Mouse (Mus musculus): ENCODE data around the gene 4931429L15Rik. TPM values are rescaled to one million over a fixed set of nuclear protein-coding genes. Genes with fewer than 3 reads are reported as not detected.

Gene 4931429L15Rik
- polyA plus RNA-seq, 1 experiment from 2014 or later = not detected

- Histone ChIP-seq H3K4me3 (replicated peaks; ENCODE audit: low read length) (no peak overlapping the region), H3K27me3 (ENCODE audit: control insufficient read depth, insufficient read depth, low read length) (no peaks in the 10 kb centered on the region), H3K9ac (no peak overlapping the region), H3K9me3 (ENCODE audit: control insufficient read depth, low read length) (no peaks in the 10 kb centered on the region), H3K4me2 (replicated peaks) (peak overlapping the region; percentile 50; the same call in 1 of the 2 replicates), H3K27ac (0 out of 2 replicates have a peak overlapping the region, but pooled peaks have one; percentile 87), H3K36me3 (replicated peaks; ENCODE audit: control insufficient read depth, insufficient read depth) (no peaks in the 10 kb centered on the region), H3K4me1 (replicated peaks; ENCODE audit: control insufficient read depth, insufficient read depth, low read length) (peaks cover 21% of the 10 kb centered on the region)
- ATAC-seq (ENCODE audit: low FRiP score) (no peak), DNase-seq (ENCODE audit: low spot score) (no peak)
- 14% methylated on average over 24 of the region's 24 CpGs for WGBS
These were observed 10.2 kb upstream of the 4931429L15Rik start for GRCm38 (mm10) chr9:46329801-46330585.

GRCm38 (mm10) chr9:46329250-46329648 lies 9.5 kb upstream of the 4931429L15Rik start:
- ATAC-seq (ENCODE audit: low FRiP score) (no peak), DNase-seq (ENCODE audit: low spot score) (no peak)
- Histone ChIP-seq H3K4me2 (replicated peaks) (peak overlapping the region; percentile 50), H3K9ac (peak overlapping the region; percentile 61), H3K9me3 (ENCODE audit: control insufficient read depth, low read length) (no peaks in the 10 kb centered on the region), H3K27ac (peak overlapping the region; percentile 87), H3K4me3 (replicated peaks; ENCODE audit: low read length) (peak overlapping the region; percentile 11), H3K36me3 (replicated peaks; ENCODE audit: control insufficient read depth, insufficient read depth) (no peaks in the 10 kb centered on the region), H3K27me3 (ENCODE audit: control insufficient read depth, insufficient read depth, low read length) (no peaks in the 10 kb centered on the region), H3K4me1 (replicated peaks; ENCODE audit: control insufficient read depth, insufficient read depth, low read length) (peaks cover 21% of the 10 kb centered on the region)
- 4% methylated on average over 19 of the region's 19 CpGs for WGBS

- DNase-seq (ENCODE audit: low spot score) = peak; percentile 76
- no peaks in the 10 kb centered on the region for H3K9me3 ChIP-seq (ENCODE audit: control insufficient read depth, low read length)
- H3K4me2 ChIP-seq (replicated peaks) = peak overlapping the region; percentile 50
- WGBS = 1% methylated on average over 30 of the region's 30 CpGs
- peak overlapping the region; percentile 87 for H3K27ac ChIP-seq
- H3K27me3 ChIP-seq (ENCODE audit: control insufficient read depth, insufficient read depth, low read length) = no peaks in the 10 kb centered on the region
- peak overlapping the region; percentile 61 for H3K9ac ChIP-seq
- peak overlapping the region; percentile 11 for H3K4me3 ChIP-seq (replicated peaks; ENCODE audit: low read length)
- no peaks in the 10 kb centered on the region for H3K36me3 ChIP-seq (replicated peaks; ENCODE audit: control insufficient read depth, insufficient read depth)
- peak; percentile 68 for ATAC-seq (ENCODE audit: low FRiP score)
- H3K4me1 ChIP-seq (replicated peaks; ENCODE audit: control insufficient read depth, insufficient read depth, low read length) = peaks cover 21% of the 10 kb centered on the region
These were observed 8.9 kb upstream of the 4931429L15Rik start for GRCm38 (mm10) chr9:46328572-46329249.

GRCm38 (mm10) chr9:46327706-46328571 lies 8.2 kb upstream of the 4931429L15Rik start:
- no peaks in the 10 kb centered on the region for H3K27me3 ChIP-seq (ENCODE audit: control insufficient read depth, insufficient read depth, low read length)
- ATAC-seq (ENCODE audit: low FRiP score) (0 out of 2 replicates have a peak, but pooled peaks have one; percentile 18), DNase-seq (ENCODE audit: low spot score) (peak; percentile 39)

GRCm38 (mm10) chr9:46326694-46327405 lies 7.1 kb upstream of the 4931429L15Rik start:
- DNase-seq (ENCODE audit: low spot score) (no peak), ATAC-seq (ENCODE audit: low FRiP score) (no peak)
- no peaks in the 10 kb centered on the region for H3K36me3 ChIP-seq (replicated peaks; ENCODE audit: control insufficient read depth, insufficient read depth)
- no peak overlapping the region for H3K9ac ChIP-seq
- no peak overlapping the region for H3K4me2 ChIP-seq (replicated peaks)
- no peak overlapping the region for H3K4me3 ChIP-seq (replicated peaks; ENCODE audit: low read length)
- H3K27ac ChIP-seq = no peak overlapping the region
- no peaks in the 10 kb centered on the region for H3K9me3 ChIP-seq (ENCODE audit: control insufficient read depth, low read length)
- peaks cover 29% of the 10 kb centered on the region for H3K4me1 ChIP-seq (replicated peaks; ENCODE audit: control insufficient read depth, insufficient read depth, low read length)
- H3K27me3 ChIP-seq (ENCODE audit: control insufficient read depth, insufficient read depth, low read length) = no peaks in the 10 kb centered on the region
- WGBS = 88% methylated on average over 11 of the region's 11 CpGs

More at GRCm38 (mm10) chr9:46327706-46328571, 8.2 kb upstream of the 4931429L15Rik start:
- Histone ChIP-seq H3K27ac (peak overlapping the region; percentile 87), H3K9me3 (ENCODE audit: control insufficient read depth, low read length) (no peaks in the 10 kb centered on the region), H3K36me3 (replicated peaks; ENCODE audit: control insufficient read depth, insufficient read depth) (no peaks in the 10 kb centered on the region), H3K4me1 (replicated peaks; ENCODE audit: control insufficient read depth, insufficient read depth, low read length) (peaks cover 22% of the 10 kb centered on the region), H3K9ac (peak overlapping the region; percentile 61), H3K4me3 (replicated peaks; ENCODE audit: low read length) (no peak overlapping the region), H3K4me2 (replicated peaks) (peak overlapping the region; percentile 50)
- 47% methylated on average over 25 of the region's 25 CpGs for WGBS

- no peak overlapping the region for H3K4me3 ChIP-seq (replicated peaks; ENCODE audit: low read length)
- ATAC-seq (ENCODE audit: low FRiP score) (no peak), DNase-seq (ENCODE audit: low spot score) (no peak)
- peaks cover 25% of the 10 kb centered on the region for H3K4me1 ChIP-seq (replicated peaks; ENCODE audit: control insufficient read depth, insufficient read depth, low read length)
- no peaks in the 10 kb centered on the region for H3K36me3 ChIP-seq (replicated peaks; ENCODE audit: control insufficient read depth, insufficient read depth)
- WGBS = 94% methylated on average over 2 of the region's 2 CpGs
- no peaks in the 10 kb centered on the region for H3K27me3 ChIP-seq (ENCODE audit: control insufficient read depth, insufficient read depth, low read length)
- no peak overlapping the region for H3K4me2 ChIP-seq (replicated peaks)
- no peaks in the 10 kb centered on the region for H3K9me3 ChIP-seq (ENCODE audit: control insufficient read depth, low read length)
- no peak overlapping the region for H3K27ac ChIP-seq
- no peak overlapping the region for H3K9ac ChIP-seq
These were observed 675 bp upstream of the 4931429L15Rik start for GRCm38 (mm10) chr9:46320461-46320860.

- DNase-seq (ENCODE audit: low spot score) (no peak), ATAC-seq (ENCODE audit: low FRiP score) (no peak)
- H3K4me2 ChIP-seq (replicated peaks) = no peak overlapping the region
- 96% methylated on average over 3 of the region's 3 CpGs for WGBS
- H3K4me1 ChIP-seq (replicated peaks; ENCODE audit: control insufficient read depth, insufficient read depth, low read length) = peaks cover 28% of the 10 kb centered on the region
- no peaks in the 10 kb centered on the region for H3K27me3 ChIP-seq (ENCODE audit: control insufficient read depth, insufficient read depth, low read length)
- H3K36me3 ChIP-seq (replicated peaks; ENCODE audit: control insufficient read depth, insufficient read depth) = no peaks in the 10 kb centered on the region
- no peaks in the 10 kb centered on the region for H3K9me3 ChIP-seq (ENCODE audit: control insufficient read depth, low read length)
- no peak overlapping the region for H3K4me3 ChIP-seq (replicated peaks; ENCODE audit: low read length)
- no peak overlapping the region for H3K9ac ChIP-seq
- H3K27ac ChIP-seq = no peak overlapping the region
These were observed 1.8 kb downstream of the 4931429L15Rik start for GRCm38 (mm10) chr9:46317957-46318356.

GRCm38 (mm10) chr9:46316909-46317308 lies 2.9 kb downstream of the 4931429L15Rik start:
- H3K4me2 ChIP-seq (replicated peaks) = no peak overlapping the region
- H3K27ac ChIP-seq = peak overlapping the region; percentile 10; the same call in 1 of the 2 replicates
- no peaks in the 10 kb centered on the region for H3K9me3 ChIP-seq (ENCODE audit: control insufficient read depth, low read length)
- peak; percentile 28; the same call in 1 of the 2 replicates for ATAC-seq (ENCODE audit: low FRiP score)
- no peak overlapping the region for H3K4me3 ChIP-seq (replicated peaks; ENCODE audit: low read length)
- peaks cover 21% of the 10 kb centered on the region for H3K4me1 ChIP-seq (replicated peaks; ENCODE audit: control insufficient read depth, insufficient read depth, low read length)
- DNase-seq (ENCODE audit: low spot score) = no peak
- H3K27me3 ChIP-seq (ENCODE audit: control insufficient read depth, insufficient read depth, low read length) = no peaks in the 10 kb centered on the region
- WGBS = 40% methylated on average over 8 of the region's 8 CpGs
- no peak overlapping the region for H3K9ac ChIP-seq
- H3K36me3 ChIP-seq (replicated peaks; ENCODE audit: control insufficient read depth, insufficient read depth) = no peaks in the 10 kb centered on the region
